Mouse (Mus musculus) testis, adult 2 months (tissue): ENCODE measurements at regions not wholly inside any gene's neighbourhood (a gene's known extent, or its start where the extent isn't known, plus 50 kb on each side); places are given as distances from the start of the nearest gene placed in this dataset.

Experiments
- CTCF ChIP-seq: fragments of 200-500 bp; IDR thresholded peaks from 2 replicates; pipeline ENCODE4 v1.5.1; 2012; ENCODE audit warnings: low read depth, mild to moderate bottlenecking, inconsistent platforms, low read length, moderate library complexity; ENCODE audit not compliant: control insufficient read depth, insufficient read depth, insufficient replicate concordance
- POLR2A ChIP-seq: fragments of 200-500 bp; IDR thresholded peaks from 2 replicates; pipeline ENCODE4 v1.6.1; 2012; ENCODE audit warnings: low read depth, mild to moderate bottlenecking, inconsistent platforms, low read length, moderate library complexity; ENCODE audit not compliant: control insufficient read depth

DNA sequence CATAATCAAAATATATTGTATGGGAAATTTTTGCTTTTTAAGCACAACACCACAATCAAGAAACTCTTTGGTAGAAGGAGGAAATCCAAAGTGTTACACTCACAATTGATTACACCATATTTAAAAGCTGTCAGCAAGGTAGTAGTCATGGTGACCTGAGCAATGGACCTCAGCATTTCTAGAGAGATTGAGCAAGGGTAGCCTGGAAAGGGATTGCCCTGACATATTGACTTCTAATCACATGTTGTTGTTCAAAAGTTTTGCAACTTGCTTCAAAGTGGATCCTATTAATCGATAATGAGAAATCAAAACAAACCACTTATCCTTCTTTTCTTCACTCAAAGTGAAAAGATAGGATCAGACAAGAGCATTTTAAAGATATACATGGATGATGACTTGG lies 343.9 kb downstream of the Basp1 start:
- TF ChIP-seq POLR2A (no peak), CTCF (no peak)
